In the genomic region with DNA sequence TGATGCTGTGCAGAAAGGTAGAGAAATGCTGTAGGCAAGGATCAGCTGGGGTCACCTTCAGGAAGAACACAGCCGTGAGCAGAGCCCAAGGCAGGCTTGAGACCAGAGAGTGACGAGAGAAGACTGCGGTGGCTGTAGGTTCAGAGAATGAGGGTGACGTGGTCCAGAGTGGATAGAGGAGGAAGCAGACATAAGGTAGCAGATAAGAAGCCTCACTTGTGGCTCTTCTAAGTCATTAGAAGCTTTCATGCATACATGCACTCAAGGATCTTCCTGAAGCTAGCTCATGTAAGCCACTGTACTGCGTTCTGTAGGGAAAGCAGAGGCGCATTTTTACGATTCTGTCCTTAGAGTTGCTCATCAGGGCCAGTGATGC, we compare ENCODE assay signal across 16 mouse cellular contexts. TPM values are rescaled to one million over a fixed set of nuclear protein-coding genes. Genes with fewer than 3 reads are reported as not detected.
DNase-seq lines count a peak whose midpoint lies in the region; ATAC-seq lines count a peak whose summit lies in the region.
"Had no signal": no experiment of that assay in that cellular context is flagged by ENCODE, and none has a peak within 500 bp of the region (broad histone marks: within the 10 kb centered on the region; RNA-seq: fewer than 3 reads in every experiment).

No protein-coding gene starts in this region.

- peaks cover 63% of the 10 kb centered on the region for H3K4me1 ChIP-seq in megakaryocyte, embryonic 14.5 days
- no peaks in the 10 kb centered on the region for H3K4me1 ChIP-seq in midbrain, embryonic 15.5 days
- H3K4me1 ChIP-seq: forebrain, embryonic 12.5 days had no signal

- no peak overlapping the region for H3K4me2 ChIP-seq in midbrain, embryonic 15.5 days
- H3K4me2 ChIP-seq: forebrain, embryonic 12.5 days; heart, embryonic 13.5 days; lung, embryonic 14.5 days had no signal

- peaks cover 93% of the 10 kb centered on the region for H3K36me3 ChIP-seq in megakaryocyte, embryonic 14.5 days (replicated peaks; ENCODE audit: low read length)
- H3K36me3 ChIP-seq in midbrain, embryonic 15.5 days (replicated peaks): peaks cover 5% of the 10 kb centered on the region; the same call in 1 of the 2 replicates

- H3K27ac ChIP-seq in midbrain, embryonic 15.5 days: no peak overlapping the region
- H3K27ac ChIP-seq: forebrain, embryonic 12.5 days; heart, embryonic 13.5 days had no signal

- peak; percentile 62 for DNase-seq in c-Kit-positive CD71-positive TER-119-positive erythroid progenitor cells, embryonic 14.5 days (ENCODE audit: low spot score)
- DNase-seq in liver: peak; percentile 38
- no peak for DNase-seq in retina, embryonic 14.5 days (ENCODE audit: low spot score)
- DNase-seq: cerebellum, adult 8-10 months; gastrocnemius, postnatal 36 days; kidney, adult 9 months; lung, embryonic 14.5 days; midbrain, embryonic 14.5 days; right cerebral cortex, postnatal 14 days; thymus, postnatal 25 days had no signal

- H3K4me3 ChIP-seq in megakaryocyte, embryonic 14.5 days (replicated peaks): peak overlapping the region; percentile 59
- no peak overlapping the region for H3K4me3 ChIP-seq in midbrain, embryonic 15.5 days
- H3K4me3 ChIP-seq: forebrain, embryonic 12.5 days; heart, embryonic 13.5 days had no signal

- ATAC-seq in megakaryocyte, adult 5-6 weeks (ENCODE audit: poor library complexity, severe bottlenecking): no peak
- peak; percentile 57 for ATAC-seq in megakaryocyte progenitor cell, adult 5-6 weeks (replicated peaks; ENCODE audit: poor library complexity)
- no peak for ATAC-seq in midbrain, embryonic 15.5 days (replicated peaks)

- WGBS in midbrain, embryonic 15.5 days: 89% methylated on average over 7 of the region's 7 CpGs

- no peaks in the 10 kb centered on the region for H3K9me3 ChIP-seq in megakaryocyte, embryonic 14.5 days
- H3K9me3 ChIP-seq in midbrain, embryonic 15.5 days: no peaks in the 10 kb centered on the region
- H3K9me3 ChIP-seq: forebrain, embryonic 12.5 days; heart, embryonic 13.5 days had no signal

- no peaks in the 10 kb centered on the region for H3K27me3 ChIP-seq in megakaryocyte, embryonic 14.5 days (replicated peaks)
- H3K27me3 ChIP-seq in midbrain, embryonic 15.5 days (replicated peaks): no peaks in the 10 kb centered on the region
- H3K27me3 ChIP-seq: forebrain, embryonic 12.5 days; heart, embryonic 13.5 days had no signal

- H3K9ac ChIP-seq in midbrain, embryonic 15.5 days: no peak overlapping the region
- H3K9ac ChIP-seq: forebrain, embryonic 12.5 days; heart, embryonic 13.5 days; lung, embryonic 14.5 days had no signal

RNA-seq across cellular contexts. Expression of a gene that starts 7.9 kb away (rescaled TPM):
- polyA plus RNA-seq in megakaryocyte, embryonic 14.5 days (2012; ENCODE audit: insufficient read depth, low replicate concordance): 4.6 TPM in 1 of 2 replicates, not detected in the other
- 67.5 and 69.0 TPM in 2 replicates for total RNA-seq in megakaryocyte, adult 5-6 weeks (2015)
- total RNA-seq in megakaryocyte, adult 5-6 weeks (2017): 105 and 107 TPM in 2 replicates
- 35.8 and 37.3 TPM in 2 replicates for total RNA-seq in megakaryocyte progenitor cell, adult 5-6 weeks (2015)
- total RNA-seq in megakaryocyte progenitor cell, adult 5-6 weeks (2017): 47.9 and 60.3 TPM in 2 replicates
- polyA plus RNA-seq in midbrain, embryonic 15.5 days (2015; fragmentation: Nextera tagmentation; extraction: Ambion mirVana): 108 TPM in 2 replicates
